Mouse (Mus musculus) G1E (cell line): ENCODE data around the gene 4930435E12Rik. TPM values are rescaled to one million over a fixed set of nuclear protein-coding genes. Genes with fewer than 3 reads are reported as not detected.

Experiments
- ATAC-seq: 2 replicates; pipeline ENCODE4 v1.8.0; 2016; ENCODE audit warnings: mild to moderate bottlenecking; ENCODE audit not compliant: insufficient number of reproducible peaks, poor library complexity, low FRiP score, severe bottlenecking; ENCODE audit errors: extremely low read depth
- DNase-seq: peaks from one replicate; pipeline ENCODE4 v3.0.0; 2012; ENCODE audit warnings: low spot score
- H3K27me3 ChIP-seq: 2 replicates; pipeline ENCODE4 v1.6.1; 2012; ENCODE audit warnings: mild to moderate bottlenecking, low read length, inconsistent platforms; ENCODE audit not compliant: insufficient read depth
- H3K36me3 ChIP-seq: replicated peaks from 2 replicates; pipeline ENCODE3; 2012; ENCODE audit warnings: mild to moderate bottlenecking, inconsistent platforms
- H3K4me1 ChIP-seq: 2 replicates; pipeline ENCODE4 v1.6.1; 2012; ENCODE audit warnings: low read depth, low read length, inconsistent platforms, mixed read lengths; ENCODE audit not compliant: insufficient read depth
- H3K4me3 ChIP-seq: 2 replicates; pipeline ENCODE4 v1.5.1; 2012; ENCODE audit warnings: low read depth, mild to moderate bottlenecking, inconsistent platforms, low read length, moderate library complexity, mixed read lengths
- H3K9me3 ChIP-seq: replicated peaks from 2 replicates; pipeline ENCODE4 v1.6.1; 2012; ENCODE audit warnings: inconsistent platforms
- CTCF ChIP-seq: IDR thresholded peaks from 2 replicates; pipeline ENCODE4 v1.5.1; 2012; ENCODE audit warnings: low read depth, low read length, inconsistent platforms, mixed read lengths
- GATA1 ChIP-seq: IDR thresholded peaks from 2 replicates; pipeline ENCODE4 v1.6.1; 2012; ENCODE audit warnings: borderline replicate concordance, low read length, inconsistent platforms, mixed read lengths
- GATA2 ChIP-seq: IDR thresholded peaks from 2 replicates; pipeline ENCODE4 v1.6.1; 2012; ENCODE audit warnings: low read depth, low read length, inconsistent platforms, borderline replicate concordance
- POLR2AphosphoS5 ChIP-seq: IDR thresholded peaks from 2 replicates; pipeline ENCODE4 v1.6.1; 2012; ENCODE audit warnings: low read depth, low read length, inconsistent platforms; ENCODE audit not compliant: insufficient replicate concordance
- TAL1 ChIP-seq: conservative IDR thresholded peaks from 2 replicates; pipeline ENCODE4 v1.6.1; 2012; ENCODE audit warnings: low read depth, low read length, inconsistent platforms, mixed read lengths
- polyA plus RNA-seq: library from polyadenylated mRNA; stranded (reverse); fragments of >175 nt; gene quantifications from 2 replicates; pipeline ENCODE4 v1.2.3, GENCODE M21; 2012
- total RNA-seq, 2 experiments: library from RNA; stranded (forward) in 1 of 2; stranded (reverse) in 1 of 2; fragments of 200-1000 nt in 1 of 2; fragments of >200 nt in 1 of 2; fragmentation: Nextera tagmentation in 1 of 2; gene quantifications; 2 replicates each; pipeline ENCODE4 v1.2.3; 2014 to 2017

The 4930435E12Rik gene
- total and polyA plus RNA-seq, 3 experiments = 0.55 TPM; not detected in 2

DNA sequence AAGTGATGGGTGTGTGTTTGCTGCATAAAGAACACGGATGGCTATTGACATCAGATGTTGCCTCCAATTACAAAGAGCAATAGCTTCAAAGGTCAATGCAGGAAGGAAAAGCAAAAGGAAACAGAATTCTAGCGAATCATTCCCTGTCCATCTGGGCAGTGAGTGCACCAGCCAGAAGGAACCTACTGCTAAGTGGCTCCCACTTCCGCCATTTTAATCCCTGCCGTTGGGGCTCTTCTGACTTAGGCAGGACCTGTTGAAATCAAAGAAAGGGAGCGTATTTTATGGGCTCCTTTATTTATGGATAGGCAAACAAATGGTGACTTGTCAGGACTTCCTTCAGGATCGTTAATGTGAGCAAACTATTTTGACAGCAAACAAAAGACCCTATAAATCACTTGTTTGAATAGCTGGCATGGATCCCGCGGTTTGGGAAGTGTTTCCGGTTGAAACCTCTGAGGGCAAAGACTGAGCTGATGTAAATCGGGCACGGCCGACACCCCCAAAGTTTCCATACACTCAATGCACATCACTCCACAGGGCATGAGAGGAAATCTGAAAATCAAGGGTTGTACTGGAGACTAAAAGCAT is 55.5 kb downstream of the 4930435E12Rik start:
- Histone ChIP-seq H3K27me3 (0 out of 2 replicates have a peak, but pooled peaks cover 2% of the 10 kb centered on the region), H3K36me3 (no peaks in the 10 kb centered on the region), H3K9me3 (no peaks in the 10 kb centered on the region), H3K4me3 (no peak overlapping the region), H3K4me1 (no peaks in the 10 kb centered on the region)
- TF ChIP-seq GATA2 = no peak
- ATAC-seq = no peak
- no peak for DNase-seq

DNA sequence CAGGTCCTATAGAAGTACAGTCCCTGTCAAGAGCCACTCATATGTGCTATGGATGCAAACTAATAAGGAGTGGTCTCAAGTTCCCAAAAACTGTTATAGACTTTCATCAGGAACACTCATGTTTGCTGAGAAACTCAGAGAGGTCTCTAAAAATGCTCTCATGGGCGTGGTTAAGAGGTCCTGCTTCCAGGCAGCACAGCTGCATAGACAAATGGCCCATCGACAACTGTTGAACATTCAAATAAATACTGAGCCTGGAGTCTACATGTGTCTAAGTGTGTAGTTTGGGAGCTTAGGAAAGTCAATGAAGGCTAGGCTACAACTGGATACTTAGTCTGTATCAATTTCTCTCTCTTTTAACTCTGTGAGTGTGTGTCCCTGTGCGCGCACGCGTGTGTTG is 57.4 kb downstream of the 4930435E12Rik start:
- H3K27me3 ChIP-seq = 0 out of 2 replicates have a peak, but pooled peaks cover 2% of the 10 kb centered on the region
- no peak for ATAC-seq

DNA sequence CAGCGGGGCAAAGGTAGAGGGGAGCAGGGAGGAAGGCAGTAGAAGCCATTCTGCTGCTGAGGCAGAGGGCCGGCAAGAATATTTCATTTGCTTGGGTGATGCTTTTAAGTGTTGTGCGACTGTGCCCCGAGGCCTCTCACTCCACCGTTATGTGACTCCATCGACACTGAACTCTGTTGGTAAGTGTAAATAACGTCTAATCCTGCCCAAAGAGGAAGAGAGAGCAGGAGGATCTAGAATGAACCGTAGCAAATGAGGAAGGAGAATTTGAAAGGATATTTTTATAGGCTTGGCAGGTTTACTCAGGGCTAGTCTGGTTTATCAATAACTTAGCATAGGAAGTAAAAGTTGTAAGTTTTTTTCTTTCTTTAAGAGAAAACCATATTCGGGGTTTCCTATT is 59.0 kb downstream of the 4930435E12Rik start:
- no peaks in the 10 kb centered on the region for H3K36me3 ChIP-seq
- H3K9me3 ChIP-seq = no peaks in the 10 kb centered on the region
- 0 out of 2 replicates have a peak, but pooled peaks cover 2% of the 10 kb centered on the region for H3K27me3 ChIP-seq
- no peak overlapping the region for H3K4me3 ChIP-seq
- no peak for TF ChIP-seq GATA2
- no peak for TF ChIP-seq CTCF
- no peak for TF ChIP-seq GATA1
- no peak for TF ChIP-seq POLR2AphosphoS5
- no peak for TF ChIP-seq TAL1
- no peak for DNase-seq
- no peak for ATAC-seq
- no peaks in the 10 kb centered on the region for H3K4me1 ChIP-seq

More for the DNA sequence above, 57.4 kb downstream of the 4930435E12Rik start:
- H3K4me3 ChIP-seq = no peak overlapping the region
- H3K36me3 ChIP-seq = no peaks in the 10 kb centered on the region
- no peaks in the 10 kb centered on the region for H3K9me3 ChIP-seq
- TF ChIP-seq GATA1 (no peak), GATA2 (no peak), TAL1 (no peak), POLR2AphosphoS5 (no peak), CTCF (no peak)
- DNase-seq = no peak
- H3K4me1 ChIP-seq = no peaks in the 10 kb centered on the region

DNA sequence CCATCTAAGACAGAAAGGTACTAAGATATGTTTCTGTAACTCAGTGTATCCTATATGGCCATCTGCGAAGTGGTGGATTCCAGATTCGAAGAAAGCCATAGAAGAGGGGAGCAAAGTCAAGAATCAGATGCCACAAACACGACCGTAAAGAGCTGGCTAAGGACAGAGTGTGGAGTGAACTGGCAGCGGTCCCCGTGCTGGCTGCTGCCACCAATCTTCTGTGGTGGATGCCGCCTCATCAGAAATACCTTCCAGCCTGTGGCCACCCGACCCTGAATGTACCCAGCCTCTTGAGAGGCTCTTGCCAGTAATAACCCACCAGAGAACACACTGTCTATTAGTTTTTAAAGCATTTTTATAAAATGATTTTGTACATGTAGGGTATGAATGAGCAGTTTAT is 60.2 kb downstream of the 4930435E12Rik start:
- Histone ChIP-seq H3K4me3 (no peak overlapping the region), H3K36me3 (no peaks in the 10 kb centered on the region), H3K27me3 (0 out of 2 replicates have a peak, but pooled peaks cover 4% of the 10 kb centered on the region), H3K4me1 (no peaks in the 10 kb centered on the region), H3K9me3 (no peaks in the 10 kb centered on the region)
- ATAC-seq = no peak
- no peak for DNase-seq
- TF ChIP-seq TAL1 (no peak), GATA2 (no peak), CTCF (no peak), GATA1 (no peak), POLR2AphosphoS5 (no peak)

DNA sequence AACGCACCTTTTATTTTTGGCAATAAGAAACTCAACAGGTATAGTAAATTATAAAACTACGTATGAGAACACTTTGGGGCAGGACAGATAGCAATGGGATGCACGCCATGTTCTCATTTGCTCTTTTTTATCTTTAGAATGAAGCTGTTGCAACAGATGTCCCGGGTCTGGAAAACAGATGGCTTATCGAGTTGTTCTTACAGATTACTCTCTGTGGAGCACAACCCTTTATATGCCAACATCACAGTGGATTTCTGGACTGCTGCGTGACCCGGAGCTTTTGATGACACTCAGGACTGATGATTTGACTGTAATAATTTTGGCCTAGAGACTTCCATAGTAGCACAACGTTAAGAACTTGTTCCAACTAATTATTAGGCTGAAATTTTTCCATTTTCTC is 60.8 kb downstream of the 4930435E12Rik start:
- H3K4me3 ChIP-seq = no peak overlapping the region
- no peak for DNase-seq
- H3K4me1 ChIP-seq = no peaks in the 10 kb centered on the region
- no peak for ATAC-seq
- H3K9me3 ChIP-seq = no peaks in the 10 kb centered on the region
- 0 out of 2 replicates have a peak, but pooled peaks cover 8% of the 10 kb centered on the region for H3K27me3 ChIP-seq
- no peaks in the 10 kb centered on the region for H3K36me3 ChIP-seq
- TF ChIP-seq CTCF = no peak
- TF ChIP-seq TAL1 = no peak
- no peak for TF ChIP-seq POLR2AphosphoS5
- TF ChIP-seq GATA1 = no peak
- no peak for TF ChIP-seq GATA2

DNA sequence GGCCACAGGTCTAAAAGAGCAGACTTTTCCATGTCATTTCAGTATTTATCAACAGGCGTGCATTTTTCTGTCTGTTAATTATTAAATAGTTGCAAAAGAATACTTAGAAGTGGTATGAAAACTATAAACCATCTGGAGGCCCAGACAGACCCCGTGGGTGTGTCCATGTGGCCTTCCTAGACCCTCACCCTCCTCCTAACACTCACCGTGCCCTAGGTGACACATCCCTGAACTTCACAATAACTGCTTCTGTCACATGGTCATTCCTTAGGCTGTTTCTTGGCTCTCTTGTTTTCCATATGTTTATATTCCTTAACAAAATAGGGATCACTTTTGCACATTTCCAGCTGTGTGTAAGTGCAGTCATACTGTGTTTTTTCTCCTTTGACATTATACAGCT is 61.9 kb downstream of the 4930435E12Rik start:
- Histone ChIP-seq H3K27me3 (0 out of 2 replicates have a peak, but pooled peaks cover 8% of the 10 kb centered on the region), H3K36me3 (no peaks in the 10 kb centered on the region), H3K4me1 (no peaks in the 10 kb centered on the region), H3K9me3 (no peaks in the 10 kb centered on the region), H3K4me3 (no peak overlapping the region)
- TF ChIP-seq CTCF = no peak
- no peak for TF ChIP-seq GATA2
- TF ChIP-seq POLR2AphosphoS5 = no peak
- no peak for TF ChIP-seq TAL1
- TF ChIP-seq GATA1 = no peak
- no peak for ATAC-seq
- no peak for DNase-seq
